Mouse (Mus musculus): ENCODE measurements around the gene Pih1d1.
A peak's percentile ranks its signal among the peaks of the same experiment; 100 is the strongest.
"Not testable (repeated sequence)": the region's sequence is repeated elsewhere in the genome, so short reads cannot be mapped to it uniquely, and the experiment has no call there.

Gene Pih1d1

GRCm38 (mm10) chr7:45145460-45145859 is 8.6 kb upstream of the Pih1d1 start:
- no peak for DNase-seq (ENCODE audit: low read depth, low spot score)

- DNase-seq (ENCODE audit: low read depth, low spot score): no peak
Measured at GRCm38 (mm10) chr7:45147267-45147666, 6.8 kb upstream of the Pih1d1 start.

- no peak for DNase-seq (ENCODE audit: low read depth, low spot score)
Measured at GRCm38 (mm10) chr7:45147899-45148298, 6.2 kb upstream of the Pih1d1 start.

- no peak for DNase-seq (ENCODE audit: low read depth, low spot score)
Measured at GRCm38 (mm10) chr7:45148534-45149098, 5.5 kb upstream of the Pih1d1 start.

- DNase-seq (ENCODE audit: low read depth, low spot score): no peak
Measured at GRCm38 (mm10) chr7:45149545-45149944, 4.6 kb upstream of the Pih1d1 start.

- no peak for DNase-seq (ENCODE audit: low read depth, low spot score)
Measured at GRCm38 (mm10) chr7:45150321-45150720, 3.8 kb upstream of the Pih1d1 start.

- DNase-seq (ENCODE audit: low read depth, low spot score): no peak
Measured at GRCm38 (mm10) chr7:45151303-45151702, 2.8 kb upstream of the Pih1d1 start.

- DNase-seq (ENCODE audit: low read depth, low spot score): not testable (repeated sequence)
Measured at GRCm38 (mm10) chr7:45153052-45153451, 1.1 kb upstream of the Pih1d1 start.

GRCm38 (mm10) chr7:45153586-45153985 is 517 bp upstream of the Pih1d1 start:
- no peak for DNase-seq (ENCODE audit: low read depth, low spot score)

- peak; percentile 67 for DNase-seq (ENCODE audit: low read depth, low spot score)
Measured at GRCm38 (mm10) chr7:45154993-45155514, 951 bp downstream of the Pih1d1 start.

- no peak for DNase-seq (ENCODE audit: low read depth, low spot score)
Measured at GRCm38 (mm10) chr7:45155590-45155989, 1.5 kb downstream of the Pih1d1 start.

- no peak for DNase-seq (ENCODE audit: low read depth, low spot score)
Measured at GRCm38 (mm10) chr7:45156206-45156605, 2.1 kb downstream of the Pih1d1 start.

- no peak for DNase-seq (ENCODE audit: low read depth, low spot score)
Measured at GRCm38 (mm10) chr7:45157459-45157858, 3.4 kb downstream of the Pih1d1 start.

- DNase-seq (ENCODE audit: low read depth, low spot score): no peak
Measured at GRCm38 (mm10) chr7:45158991-45159390, 4.9 kb downstream of the Pih1d1 start.

GRCm38 (mm10) chr7:45160316-45160800 is 6.3 kb downstream of the Pih1d1 start:
- no peak for DNase-seq (ENCODE audit: low read depth, low spot score)

- DNase-seq (ENCODE audit: low read depth, low spot score): no peak
Measured at GRCm38 (mm10) chr7:45160866-45161265, 6.8 kb downstream of the Pih1d1 start.

- peak; percentile 87 for DNase-seq (ENCODE audit: low read depth, low spot score)
Measured at GRCm38 (mm10) chr7:45161612-45162473, 7.7 kb downstream of the Pih1d1 start.

- DNase-seq (ENCODE audit: low read depth, low spot score): no peak
Measured at GRCm38 (mm10) chr7:45162551-45162950, 8.4 kb downstream of the Pih1d1 start.

- no peak for DNase-seq (ENCODE audit: low read depth, low spot score)
Measured at GRCm38 (mm10) chr7:45162996-45163615, 9.0 kb downstream of the Pih1d1 start.

- DNase-seq (ENCODE audit: low read depth, low spot score): no peak
Measured at GRCm38 (mm10) chr7:45163735-45164490, 9.8 kb downstream of the Pih1d1 start, which contains the start of gene Slc17a7. Slc17a7 (plus strand) TSS chr7:45163949.

- DNase-seq (ENCODE audit: low read depth, low spot score): no peak
Measured at GRCm38 (mm10) chr7:45164833-45165232, 10.7 kb downstream of the Pih1d1 start.

Measured in WW6 (cell line).